Mouse (Mus musculus): ENCODE data around the gene Eif2ak4. TPM values are rescaled to one million over a fixed set of nuclear protein-coding genes. Genes with fewer than 3 reads are reported as not detected.

The Eif2ak4 gene
- polyA plus RNA-seq, 1 experiment from 2014 or later: 10.4 TPM

DNA sequence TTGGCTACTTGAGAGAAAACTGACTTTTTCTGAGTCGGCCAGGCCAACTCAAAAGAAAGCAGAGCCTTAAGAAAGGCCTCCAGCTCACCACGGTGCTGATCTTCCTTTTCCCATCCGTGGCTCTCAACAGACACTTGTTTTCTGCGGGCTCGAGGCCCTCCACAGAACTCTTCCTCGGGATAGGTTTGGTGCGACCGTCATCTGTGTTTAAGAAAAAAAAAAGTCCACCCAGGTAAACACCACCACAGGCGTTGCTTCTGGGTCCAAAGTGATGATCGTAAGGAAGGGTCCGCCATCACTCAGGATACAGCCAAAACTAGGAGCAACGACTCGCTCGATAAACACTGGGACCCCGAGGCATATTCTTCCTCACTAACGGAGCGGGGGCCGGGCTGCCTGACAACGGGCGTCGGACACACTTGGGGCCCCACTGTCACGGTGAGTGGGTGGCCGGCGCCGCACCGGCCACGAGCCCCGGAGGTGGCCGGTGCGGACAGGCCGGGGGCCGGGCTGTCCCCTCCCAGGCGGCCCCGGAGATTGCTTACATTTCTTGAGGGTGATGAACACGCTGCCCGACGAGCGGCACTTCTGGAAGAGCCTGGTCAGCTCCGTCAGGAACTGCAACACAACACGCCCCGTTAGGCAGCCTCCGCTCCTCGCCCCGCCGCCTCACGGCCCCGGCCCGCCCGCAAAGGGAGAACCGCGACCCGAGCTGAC is 90.6 kb downstream of the Eif2ak4 start:
- Histone ChIP-seq H3K27me3 (replicated peaks) (no peaks in the 10 kb centered on the region), H3K4me1 (peaks cover 10% of the 10 kb centered on the region), H3K27ac (peak overlapping the region; percentile 85), H3K9ac (peak overlapping the region; percentile 87), H3K36me3 (peaks cover 21% of the 10 kb centered on the region), H3K4me2 (peak overlapping the region; percentile 88), H3K9me3 (no peaks in the 10 kb centered on the region), H3K4me3 (replicated peaks) (peak overlapping the region; percentile 98)
- peak; percentile 55 for ATAC-seq (ENCODE audit: insufficient read depth, low FRiP score, low read depth)
- WGBS: 2% methylated on average over 48 of the region's 52 CpGs

DNA sequence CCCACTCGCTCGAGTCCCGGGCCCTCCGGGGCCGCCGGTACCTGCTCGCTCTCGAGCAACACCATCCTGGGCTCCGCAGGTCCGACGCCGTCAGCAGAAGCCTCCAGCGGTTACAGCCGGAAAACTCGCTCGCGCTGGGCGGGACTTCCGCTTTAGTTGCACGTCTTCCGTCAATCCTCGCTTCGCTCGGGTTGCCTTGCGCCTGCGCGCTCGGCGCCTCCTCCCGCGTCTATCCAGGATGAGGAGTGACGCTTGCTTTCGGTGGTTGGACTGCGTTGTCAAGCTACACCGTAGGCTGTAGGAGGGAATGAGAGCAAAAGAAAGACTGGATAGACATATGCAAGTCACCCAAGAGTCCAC is 91.1 kb downstream of the Eif2ak4 start, which contains the start of gene Srp14:
Gene Srp14, minus strand, starts transcription at position 162 of the 360 bp plus-strand sequence.
- H3K4me2 ChIP-seq: peak within 1 kb of the TSS; percentile 88
- H3K4me3 ChIP-seq (replicated peaks): peak within 1 kb of the TSS; percentile 98
- H3K36me3 ChIP-seq: peaks cover 17% of the 10 kb centered on the region
- WGBS: 0% methylated on average over 35 of the region's 35 CpGs
- H3K4me1 ChIP-seq: peaks cover 10% of the 10 kb centered on the region
- H3K27me3 ChIP-seq (replicated peaks): no peaks in the 10 kb centered on the region
- H3K9ac ChIP-seq: peak within 1 kb of the TSS; percentile 87
- no peaks in the 10 kb centered on the region for H3K9me3 ChIP-seq
- peak within 1 kb of the TSS; percentile 85 for H3K27ac ChIP-seq
- ATAC-seq (ENCODE audit: insufficient read depth, low FRiP score, low read depth): peak; percentile 92

DNA sequence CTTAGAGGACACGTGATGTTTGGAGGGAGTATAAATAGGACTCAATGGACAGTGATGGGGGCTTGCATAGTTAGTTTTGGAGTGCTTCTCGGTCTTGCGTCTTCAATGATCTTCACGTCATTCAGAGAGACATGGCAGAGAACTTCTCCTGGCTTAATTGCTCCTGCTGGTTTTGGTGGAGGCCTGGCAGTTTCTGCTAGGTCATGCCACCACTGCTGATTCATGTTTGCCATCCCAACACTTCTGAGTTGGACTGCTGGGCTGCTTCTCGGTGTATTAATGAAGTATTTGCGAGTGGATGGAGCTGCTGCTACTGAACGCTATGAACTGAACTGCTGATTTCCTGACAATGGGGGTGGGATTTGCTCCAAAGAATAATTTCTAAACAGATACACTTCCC is 92.5 kb downstream of the Eif2ak4 start:
- Histone ChIP-seq H3K9ac (no peak overlapping the region), H3K4me1 (peaks cover 10% of the 10 kb centered on the region), H3K27me3 (replicated peaks) (no peaks in the 10 kb centered on the region), H3K9me3 (no peaks in the 10 kb centered on the region), H3K4me3 (replicated peaks) (no peak overlapping the region), H3K4me2 (no peak overlapping the region), H3K27ac (no peak overlapping the region), H3K36me3 (peaks cover 6% of the 10 kb centered on the region)
- WGBS: 92% methylated on average over 7 of the region's 7 CpGs
- no peak for ATAC-seq (ENCODE audit: insufficient read depth, low FRiP score, low read depth)

DNA sequence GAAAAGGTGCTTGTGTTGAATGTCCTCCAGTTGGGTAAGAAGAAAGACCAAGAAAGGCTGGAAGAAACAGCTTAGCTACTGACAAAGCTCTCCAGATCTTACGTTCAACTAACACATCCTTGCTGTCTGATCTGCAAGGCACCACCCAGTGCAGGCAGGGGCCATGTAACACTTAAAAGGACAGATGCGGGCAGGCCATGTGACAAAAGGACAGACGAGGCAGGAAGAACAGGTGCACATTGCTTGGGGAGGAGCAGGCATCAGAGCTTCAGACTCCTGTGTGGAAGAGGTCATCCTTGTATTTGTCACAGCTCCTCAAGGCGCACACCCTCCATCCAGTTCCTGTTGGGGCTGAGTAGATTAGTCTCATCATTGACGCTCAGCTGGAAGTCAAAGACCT is 94.6 kb downstream of the Eif2ak4 start:
- 78% methylated on average over 5 of the region's 5 CpGs for WGBS
- ATAC-seq (ENCODE audit: insufficient read depth, low FRiP score, low read depth): no peak
- no peak overlapping the region for H3K9ac ChIP-seq

DNA sequence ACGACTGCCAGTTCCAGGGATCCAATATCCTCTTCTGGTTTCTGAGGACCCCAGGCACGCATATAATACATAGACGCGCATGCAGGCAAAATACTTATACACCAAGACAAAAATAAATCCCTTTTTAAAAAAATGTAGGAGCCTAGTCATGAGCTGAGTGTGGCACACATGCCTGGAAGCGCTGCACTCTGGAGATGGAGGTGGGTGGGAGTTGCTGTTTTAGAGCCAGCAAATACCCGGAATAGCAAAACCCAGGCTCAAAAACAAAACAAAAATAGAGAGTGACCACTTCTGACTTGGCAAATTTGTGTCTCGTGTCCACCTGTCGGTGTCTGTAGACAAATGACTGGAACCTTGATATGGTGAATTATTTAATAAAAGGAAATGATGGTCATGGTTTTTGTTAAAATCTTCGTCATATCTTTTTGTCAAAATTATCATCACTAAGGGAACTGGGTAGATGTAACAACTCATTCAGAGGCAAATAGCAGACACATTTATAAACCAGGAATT is 96.0 kb downstream of the Eif2ak4 start:
- Histone ChIP-seq H3K36me3 (no peaks in the 10 kb centered on the region), H3K9ac (no peak overlapping the region), H3K4me2 (no peak overlapping the region), H3K4me1 (0 out of 2 replicates have a peak, but pooled peaks cover 2% of the 10 kb centered on the region), H3K9me3 (no peaks in the 10 kb centered on the region), H3K4me3 (replicated peaks) (no peak overlapping the region), H3K27me3 (replicated peaks) (no peaks in the 10 kb centered on the region), H3K27ac (no peak overlapping the region)
- ATAC-seq (ENCODE audit: insufficient read depth, low FRiP score, low read depth): no peak
- 78% methylated on average over 9 of the region's 9 CpGs for WGBS

More for the DNA sequence above, 94.6 kb downstream of the Eif2ak4 start:
- peaks cover 11% of the 10 kb centered on the region for H3K4me1 ChIP-seq
- H3K9me3 ChIP-seq: no peaks in the 10 kb centered on the region
- no peaks in the 10 kb centered on the region for H3K36me3 ChIP-seq
- H3K27me3 ChIP-seq (replicated peaks): no peaks in the 10 kb centered on the region
- H3K4me3 ChIP-seq (replicated peaks): no peak overlapping the region
- no peak overlapping the region for H3K27ac ChIP-seq
- no peak overlapping the region for H3K4me2 ChIP-seq

DNA sequence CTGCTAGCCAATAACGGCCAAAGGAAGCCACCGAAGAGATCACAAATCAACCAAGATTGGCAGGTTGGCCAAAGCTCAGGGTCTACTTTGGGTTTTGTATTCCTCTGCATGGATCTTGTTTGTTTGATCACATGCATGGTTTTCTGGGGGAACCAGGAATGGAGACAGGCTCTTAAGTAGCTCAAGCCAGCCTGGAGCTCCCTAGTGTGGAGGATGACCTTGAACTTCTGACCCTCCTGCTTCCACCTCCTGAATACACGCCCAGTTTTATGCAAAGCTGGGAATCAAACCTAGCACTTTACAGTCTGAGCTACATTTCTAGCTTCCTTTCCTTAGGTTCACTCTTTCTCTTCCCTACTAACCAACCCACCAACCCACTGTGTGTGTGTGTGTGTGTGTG is 97.0 kb downstream of the Eif2ak4 start:
- 74% methylated on average over 3 of the region's 3 CpGs for WGBS
- H3K4me3 ChIP-seq (replicated peaks): no peak overlapping the region
- no peak for ATAC-seq (ENCODE audit: insufficient read depth, low FRiP score, low read depth)
- no peaks in the 10 kb centered on the region for H3K36me3 ChIP-seq
- no peaks in the 10 kb centered on the region for H3K9me3 ChIP-seq
- H3K27ac ChIP-seq: no peak overlapping the region
- no peak overlapping the region for H3K9ac ChIP-seq
- H3K4me1 ChIP-seq: peaks cover 12% of the 10 kb centered on the region
- no peak overlapping the region for H3K4me2 ChIP-seq
- no peaks in the 10 kb centered on the region for H3K27me3 ChIP-seq (replicated peaks)

DNA sequence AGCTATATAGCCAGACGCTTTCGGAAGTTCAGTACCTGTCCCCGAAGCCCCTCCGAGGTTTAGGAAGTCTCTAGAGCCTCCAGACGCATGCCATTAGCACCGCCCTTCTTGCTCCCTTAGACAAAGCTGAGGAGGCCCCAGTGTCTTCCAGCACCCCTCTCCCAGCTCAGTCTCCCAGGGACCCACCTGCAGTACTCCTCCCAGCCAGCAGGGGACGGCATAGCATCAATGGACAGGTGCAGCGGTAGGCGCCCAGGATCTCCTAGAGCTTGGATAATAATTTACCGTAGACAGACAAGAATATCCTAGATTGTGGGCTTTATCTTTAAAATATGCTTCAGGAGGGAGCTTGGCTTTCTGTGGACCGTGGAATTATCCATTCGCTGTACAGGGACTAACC is 98.5 kb downstream of the Eif2ak4 start:
- ATAC-seq (ENCODE audit: insufficient read depth, low FRiP score, low read depth): no peak

DNA sequence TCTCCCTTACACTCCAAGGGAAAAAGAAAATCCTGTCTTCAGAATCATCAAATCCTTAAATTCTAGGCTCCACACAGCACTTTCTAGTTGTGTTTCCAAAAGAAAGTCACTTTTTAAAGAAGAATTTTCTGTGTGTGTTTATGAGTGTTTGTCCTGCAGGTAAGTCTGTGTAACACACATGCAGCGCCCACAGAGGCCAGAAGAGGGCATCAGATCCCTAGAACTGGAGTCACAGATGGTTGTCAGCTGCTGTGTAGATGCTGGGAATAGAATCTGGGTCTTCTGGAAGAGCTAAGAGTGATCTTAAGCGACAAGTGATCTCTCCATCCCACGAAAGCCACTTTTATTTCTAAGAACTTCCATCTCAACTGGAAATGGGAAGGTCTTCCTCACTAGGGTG is 99.4 kb downstream of the Eif2ak4 start:
- ATAC-seq (ENCODE audit: insufficient read depth, low FRiP score, low read depth): no peak
- 68% methylated on average over 3 of the region's 3 CpGs for WGBS
- peaks cover 16% of the 10 kb centered on the region for H3K4me1 ChIP-seq
- H3K4me2 ChIP-seq: no peak overlapping the region
- no peaks in the 10 kb centered on the region for H3K27me3 ChIP-seq (replicated peaks)
- H3K9ac ChIP-seq: no peak overlapping the region
- no peaks in the 10 kb centered on the region for H3K36me3 ChIP-seq
- no peak overlapping the region for H3K4me3 ChIP-seq (replicated peaks)
- H3K27ac ChIP-seq: no peak overlapping the region
- H3K9me3 ChIP-seq: no peaks in the 10 kb centered on the region

More for the DNA sequence above, 98.5 kb downstream of the Eif2ak4 start:
- no peak overlapping the region for H3K9ac ChIP-seq
- WGBS: 19% methylated on average over 12 of the region's 12 CpGs
- H3K4me1 ChIP-seq: peaks cover 16% of the 10 kb centered on the region
- H3K9me3 ChIP-seq: no peaks in the 10 kb centered on the region
- no peaks in the 10 kb centered on the region for H3K36me3 ChIP-seq
- H3K27me3 ChIP-seq (replicated peaks): no peaks in the 10 kb centered on the region
- H3K4me2 ChIP-seq: no peak overlapping the region
- H3K27ac ChIP-seq: no peak overlapping the region
- no peak overlapping the region for H3K4me3 ChIP-seq (replicated peaks)

DNA sequence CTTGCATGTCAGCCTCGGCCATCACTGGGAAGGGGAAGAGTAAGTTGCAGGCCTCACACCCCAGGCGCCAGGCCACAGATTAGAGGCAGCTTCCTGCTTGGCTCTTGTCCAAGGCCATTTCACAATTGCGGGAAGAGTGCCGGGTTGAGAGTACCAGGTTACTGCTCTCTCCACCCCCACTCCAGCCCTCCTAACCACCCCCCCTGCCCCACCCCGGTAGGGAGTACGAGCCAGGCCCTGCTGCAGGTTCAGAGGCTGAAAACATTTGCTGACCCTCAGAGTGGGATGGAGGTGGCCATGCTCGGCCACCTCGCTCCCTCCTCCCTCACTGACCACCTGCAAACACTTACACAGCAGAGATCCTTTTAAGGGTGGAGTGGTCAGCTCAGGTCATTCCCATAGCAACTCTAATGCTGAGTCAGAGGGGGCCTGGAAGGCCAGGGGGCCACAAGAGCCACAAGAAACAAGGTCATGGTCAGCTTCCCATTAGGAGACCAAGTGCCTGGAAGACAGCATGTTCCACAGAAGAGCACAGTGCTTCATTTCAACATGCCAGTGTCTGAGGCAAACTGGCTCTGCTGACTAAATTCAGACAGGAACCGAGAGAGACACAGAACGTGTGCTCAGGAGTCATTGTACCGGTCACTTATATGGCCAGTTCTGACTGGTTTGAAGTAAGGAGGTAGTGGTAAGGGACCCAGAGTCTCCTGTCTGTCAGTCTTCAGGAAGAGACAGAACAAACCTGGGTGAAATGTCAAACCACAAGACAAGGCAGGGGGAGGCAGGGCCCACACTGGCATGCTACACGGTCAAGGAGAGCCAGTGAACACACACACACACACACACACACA is 102.0 kb downstream of the Eif2ak4 start:
- 0 out of 2 replicates have a peak overlapping the region, but pooled peaks have one; percentile 21 for H3K4me2 ChIP-seq
- peak overlapping the region; percentile 67 for H3K27ac ChIP-seq
- no peak overlapping the region for H3K9ac ChIP-seq
- ATAC-seq (ENCODE audit: insufficient read depth, low FRiP score, low read depth): peak; percentile 77; the same call in 1 of the 2 replicates
- 29% methylated on average over 12 of the region's 12 CpGs for WGBS
- no peaks in the 10 kb centered on the region for H3K27me3 ChIP-seq (replicated peaks)
- peaks cover 16% of the 10 kb centered on the region for H3K4me1 ChIP-seq
- no peaks in the 10 kb centered on the region for H3K9me3 ChIP-seq
- no peak overlapping the region for H3K4me3 ChIP-seq (replicated peaks)
- H3K36me3 ChIP-seq: no peaks in the 10 kb centered on the region

DNA sequence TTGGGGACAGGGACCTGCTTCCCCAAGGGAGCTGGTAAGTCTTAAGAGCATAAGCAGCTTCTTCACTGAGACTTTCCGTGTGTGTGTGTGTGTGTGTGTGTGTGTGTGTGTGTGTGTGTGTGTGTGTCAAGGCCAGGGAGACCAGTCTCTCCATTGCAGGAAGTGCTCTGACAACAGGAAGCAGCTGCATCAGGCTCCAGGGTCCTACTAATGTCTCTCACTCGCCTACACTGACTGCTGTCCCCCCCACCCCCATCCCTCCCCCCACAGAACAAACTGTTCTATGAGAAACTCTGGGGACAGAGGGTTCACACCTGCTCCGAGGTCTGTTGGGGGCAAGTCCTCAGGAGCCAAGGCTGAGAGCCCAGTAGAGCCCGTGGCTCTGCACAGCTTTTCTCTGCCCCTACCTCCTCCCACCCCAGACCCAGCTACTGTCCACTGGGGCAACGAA is 102.9 kb downstream of the Eif2ak4 start:
- H3K27ac ChIP-seq: 0 out of 2 replicates have a peak overlapping the region, but pooled peaks have one; percentile 67
- no peak overlapping the region for H3K4me2 ChIP-seq
- H3K4me3 ChIP-seq (replicated peaks): no peak overlapping the region
- H3K9ac ChIP-seq: no peak overlapping the region
- no peaks in the 10 kb centered on the region for H3K9me3 ChIP-seq
- peaks cover 16% of the 10 kb centered on the region for H3K4me1 ChIP-seq
- no peaks in the 10 kb centered on the region for H3K36me3 ChIP-seq
- no peaks in the 10 kb centered on the region for H3K27me3 ChIP-seq (replicated peaks)
- no peak for ATAC-seq (ENCODE audit: insufficient read depth, low FRiP score, low read depth)
- WGBS: 26% methylated on average over 5 of the region's 5 CpGs

DNA sequence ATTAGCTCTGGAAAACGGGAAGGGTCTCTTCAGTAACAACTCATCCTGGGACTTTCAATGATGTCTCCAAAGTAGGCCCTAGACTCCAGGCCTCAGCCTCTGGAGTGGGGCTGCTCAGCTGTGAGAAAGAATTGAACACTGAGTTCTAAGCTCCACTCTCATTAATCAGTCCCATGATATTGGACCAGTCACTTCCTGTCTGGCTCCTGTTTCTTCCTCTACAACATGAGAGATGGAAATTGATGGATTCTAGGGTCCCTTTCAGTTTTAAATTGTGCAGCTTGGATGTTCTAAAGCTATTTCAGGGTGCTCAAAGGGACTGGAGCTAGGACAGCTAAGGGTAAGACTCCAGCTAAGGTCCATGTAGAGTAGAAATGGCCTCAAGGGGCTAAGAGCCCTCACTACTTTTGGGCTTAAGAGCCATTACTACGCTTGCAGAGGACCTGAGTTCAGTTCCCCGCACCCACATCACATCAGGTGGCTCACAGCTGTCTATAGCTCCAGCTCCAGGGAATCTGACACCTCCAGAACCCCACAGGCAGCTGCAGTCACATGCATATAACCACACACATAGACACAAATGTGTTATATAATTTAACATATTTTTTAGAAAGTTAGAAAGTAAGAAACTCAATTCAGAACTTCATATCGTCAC is 103.5 kb downstream of the Eif2ak4 start:
- H3K4me1 ChIP-seq: peaks cover 16% of the 10 kb centered on the region
- H3K36me3 ChIP-seq: no peaks in the 10 kb centered on the region
- WGBS: 77% methylated on average over 4 of the region's 4 CpGs
- no peak overlapping the region for H3K4me3 ChIP-seq (replicated peaks)
- no peak overlapping the region for H3K9ac ChIP-seq
- H3K4me2 ChIP-seq: no peak overlapping the region
- no peaks in the 10 kb centered on the region for H3K27me3 ChIP-seq (replicated peaks)
- H3K9me3 ChIP-seq: no peaks in the 10 kb centered on the region
- 0 out of 2 replicates have a peak overlapping the region, but pooled peaks have one; percentile 21 for H3K27ac ChIP-seq
- ATAC-seq (ENCODE audit: insufficient read depth, low FRiP score, low read depth): no peak

All from stomach, embryonic 15.5 days (tissue).